Mouse (Mus musculus) kidney, embryonic 15.5 days (tissue): Measurements from ENCODE around the gene Nol11. TPM values are rescaled to one million over a fixed set of nuclear protein-coding genes. Genes with fewer than 3 reads are reported as not detected.
"Not testable (repeated sequence)": the region's sequence is repeated elsewhere in the genome, so short reads cannot be mapped to it uniquely, and the experiment has no call there.

Source experiments
- ATAC-seq: fragments of 200-750 bp; cut with Nextera tagmentation; replicated peaks from 2 replicates; pipeline ENCODE4 v1.8.0; 2017; ENCODE audit warnings: moderate TSS enrichment; ENCODE audit not compliant: low FRiP score
- H3K27ac ChIP-seq: fragments of 300-500 bp; sonication (generic); 2 replicates; pipeline ENCODE4 v1.5.1; 2015; ENCODE audit warnings: mild to moderate bottlenecking, inconsistent platforms
- H3K27me3 ChIP-seq: fragments of 300-500 bp; sonication (generic); 2 replicates; pipeline ENCODE4 v1.6.1; 2015; ENCODE audit warnings: inconsistent platforms
- H3K36me3 ChIP-seq: fragments of 300-500 bp; sonication (generic); 2 replicates; pipeline ENCODE4 v1.6.1; 2015; ENCODE audit warnings: inconsistent platforms
- H3K4me1 ChIP-seq: fragments of 300-500 bp; sonication (generic); 2 replicates; pipeline ENCODE4 v1.6.1; 2015; ENCODE audit warnings: inconsistent platforms
- H3K4me2 ChIP-seq: fragments of 300-500 bp; sonication (generic); 2 replicates; pipeline ENCODE4 v1.6.1; 2015; ENCODE audit warnings: moderate library complexity, mild to moderate bottlenecking, inconsistent platforms
- H3K4me3 ChIP-seq: fragments of 300-500 bp; sonication (generic); replicated peaks from 2 replicates; pipeline ENCODE4 v1.5.1; 2015; ENCODE audit warnings: mild to moderate bottlenecking, inconsistent platforms
- H3K9ac ChIP-seq: fragments of 300-500 bp; sonication (generic); 2 replicates; pipeline ENCODE4 v1.6.1; 2015; ENCODE audit warnings: mild to moderate bottlenecking, inconsistent platforms
- H3K9me3 ChIP-seq: fragments of 300-500 bp; sonication (generic); replicated peaks from 2 replicates; pipeline ENCODE4 v1.6.1; 2016; ENCODE audit warnings: inconsistent platforms
- WGBS: fragments of 180-500 bp; shearing (Covaris S2); methylation state at CpG from one replicate; pipeline ENCODE4 v1.1.7; 2015; ENCODE audit warnings: mixed read lengths; 5-methylcytosine and 5-hydroxymethylcytosine counted together
- polyA plus RNA-seq: library from polyadenylated mRNA; unstranded; fragments of >200 nt; fragmentation: Nextera tagmentation; extraction: Ambion mirVana; gene quantifications from 2 replicates; pipeline ENCODE4 v1.2.1, GENCODE M21; 2015

Gene Nol11
- polyA plus RNA-seq, 1 experiment from 2014 or later, result 59.2 TPM

- 68% methylated on average over 5 of the region's 5 CpGs for WGBS
- Histone ChIP-seq H3K4me2 (no peak overlapping the region), H3K9ac (no peak overlapping the region), H3K27ac (no peak overlapping the region), H3K36me3 (no peaks in the 10 kb centered on the region), H3K4me1 (no peaks in the 10 kb centered on the region), H3K27me3 (no peaks in the 10 kb centered on the region), H3K9me3 (no peaks in the 10 kb centered on the region), H3K4me3 (no peak overlapping the region)
- ATAC-seq, result no peak
Measured at GRCm38 (mm10) chr11:107153645-107154044, 35.5 kb downstream of the Nol11 start.

- H3K9me3 ChIP-seq, result no peaks in the 10 kb centered on the region
- H3K27me3 ChIP-seq, result no peaks in the 10 kb centered on the region
- WGBS, result 77% methylated on average over 7 of the region's 7 CpGs
- no peak overlapping the region for H3K27ac ChIP-seq
- H3K9ac ChIP-seq, result no peak overlapping the region
- no peaks in the 10 kb centered on the region for H3K36me3 ChIP-seq
- no peak overlapping the region for H3K4me2 ChIP-seq
- no peak overlapping the region for H3K4me3 ChIP-seq
- no peaks in the 10 kb centered on the region for H3K4me1 ChIP-seq
- ATAC-seq, result no peak
Measured at GRCm38 (mm10) chr11:107151809-107152208, 37.4 kb downstream of the Nol11 start.

GRCm38 (mm10) chr11:107143956-107144355 is 45.2 kb downstream of the Nol11 start:
- not testable (repeated sequence) for H3K27me3 ChIP-seq, H3K36me3 ChIP-seq, H3K4me1 ChIP-seq, ATAC-seq, H3K9ac ChIP-seq, H3K4me2 ChIP-seq, H3K9me3 ChIP-seq, H3K27ac ChIP-seq, H3K4me3 ChIP-seq
- 91% methylated on average over 11 of the region's 11 CpGs for WGBS

- Histone ChIP-seq H3K36me3 (no peaks in the 10 kb centered on the region), H3K9me3 (no peaks in the 10 kb centered on the region), H3K27ac (no peak overlapping the region), H3K4me3 (no peak overlapping the region), H3K4me2 (no peak overlapping the region), H3K4me1 (no peaks in the 10 kb centered on the region), H3K27me3 (no peaks in the 10 kb centered on the region), H3K9ac (no peak overlapping the region)
- 88% methylated on average over 2 of the region's 2 CpGs for WGBS
- no peak for ATAC-seq
Measured at GRCm38 (mm10) chr11:107142382-107142781, 46.8 kb downstream of the Nol11 start.

GRCm38 (mm10) chr11:107140756-107141155 is 48.4 kb downstream of the Nol11 start:
- no peak overlapping the region for H3K4me3 ChIP-seq
- H3K27me3 ChIP-seq, result no peaks in the 10 kb centered on the region
- no peaks in the 10 kb centered on the region for H3K4me1 ChIP-seq
- no peaks in the 10 kb centered on the region for H3K36me3 ChIP-seq
- H3K9me3 ChIP-seq, result no peaks in the 10 kb centered on the region
- ATAC-seq, result no peak
- no peak overlapping the region for H3K4me2 ChIP-seq
- no peak overlapping the region for H3K9ac ChIP-seq
- 24% methylated on average over 6 of the region's 6 CpGs for WGBS
- H3K27ac ChIP-seq, result no peak overlapping the region

GRCm38 (mm10) chr11:107138633-107139032 is 50.5 kb downstream of the Nol11 start:
- ATAC-seq, result no peak
- H3K27me3 ChIP-seq, result no peaks in the 10 kb centered on the region
- H3K4me1 ChIP-seq, result no peaks in the 10 kb centered on the region
- no peak overlapping the region for H3K27ac ChIP-seq
- H3K4me3 ChIP-seq, result no peak overlapping the region
- H3K4me2 ChIP-seq, result no peak overlapping the region
- H3K9ac ChIP-seq, result no peak overlapping the region
- no peaks in the 10 kb centered on the region for H3K9me3 ChIP-seq
- H3K36me3 ChIP-seq, result no peaks in the 10 kb centered on the region
- 79% methylated on average over 3 of the region's 3 CpGs for WGBS

- WGBS, result 95% methylated on average over 6 of the region's 6 CpGs
- Histone ChIP-seq H3K9ac (no peak overlapping the region), H3K36me3 (no peaks in the 10 kb centered on the region), H3K4me3 (no peak overlapping the region), H3K4me1 (peaks cover 3% of the 10 kb centered on the region; the same call in 1 of the 2 replicates), H3K4me2 (no peak overlapping the region), H3K27me3 (no peaks in the 10 kb centered on the region), H3K9me3 (no peaks in the 10 kb centered on the region), H3K27ac (no peak overlapping the region)
- ATAC-seq, result no peak
Measured at GRCm38 (mm10) chr11:107137593-107137992, 51.6 kb downstream of the Nol11 start.

GRCm38 (mm10) chr11:107136458-107136857 is 52.7 kb downstream of the Nol11 start:
- H3K4me3 ChIP-seq, H3K27ac ChIP-seq, ATAC-seq, H3K36me3 ChIP-seq, H3K4me2 ChIP-seq, H3K9ac ChIP-seq, H3K4me1 ChIP-seq, H3K27me3 ChIP-seq, H3K9me3 ChIP-seq: not testable (repeated sequence)
- 95% methylated on average over 10 of the region's 10 CpGs for WGBS

- Histone ChIP-seq H3K4me1 (peaks cover 4% of the 10 kb centered on the region; the same call in 1 of the 2 replicates), H3K4me2 (no peak overlapping the region), H3K9ac (no peak overlapping the region), H3K27ac (no peak overlapping the region), H3K36me3 (no peaks in the 10 kb centered on the region), H3K9me3 (no peaks in the 10 kb centered on the region), H3K27me3 (no peaks in the 10 kb centered on the region), H3K4me3 (no peak overlapping the region)
- 63% methylated on average over 3 of the region's 3 CpGs for WGBS
- no peak for ATAC-seq
Measured at GRCm38 (mm10) chr11:107135741-107136140, 53.4 kb downstream of the Nol11 start.

- peak; percentile 57 for ATAC-seq
- H3K36me3 ChIP-seq, result no peaks in the 10 kb centered on the region
- H3K9me3 ChIP-seq, result no peaks in the 10 kb centered on the region
- H3K27ac ChIP-seq, result peak overlapping the region; percentile 79
- peaks cover 24% of the 10 kb centered on the region for H3K4me1 ChIP-seq
- peak overlapping the region; percentile 90 for H3K4me2 ChIP-seq
- peak overlapping the region; percentile 96 for H3K9ac ChIP-seq
- peak overlapping the region; percentile 91 for H3K4me3 ChIP-seq
- under 1% methylated on average over 16 of the region's 16 CpGs for WGBS
- no peaks in the 10 kb centered on the region for H3K27me3 ChIP-seq
Measured at GRCm38 (mm10) chr11:107132426-107132825, 56.8 kb downstream of the Nol11 start.

GRCm38 (mm10) chr11:107131749-107132421 is 57.3 kb downstream of the Nol11 start, which contains the start of gene Bptf:
Bptf (minus strand) TSS chr11:107132127.
- H3K27me3 ChIP-seq, result no peaks in the 10 kb centered on the region
- no peaks in the 10 kb centered on the region for H3K9me3 ChIP-seq
- H3K27ac ChIP-seq, result peak within 1 kb of the TSS; percentile 97
- H3K36me3 ChIP-seq, result no peaks in the 10 kb centered on the region
- peaks cover 24% of the 10 kb centered on the region for H3K4me1 ChIP-seq
- H3K4me2 ChIP-seq, result peak within 1 kb of the TSS; percentile 90
- ATAC-seq, result peak; percentile 99
- under 1% methylated on average over 39 of the region's 94 CpGs for WGBS
- peak within 1 kb of the TSS; percentile 91 for H3K4me3 ChIP-seq
- peak within 1 kb of the TSS; percentile 96 for H3K9ac ChIP-seq

GRCm38 (mm10) chr11:107130879-107131748 is 58.1 kb downstream of the Nol11 start:
- WGBS, result 2% methylated on average over 61 of the region's 65 CpGs
- Histone ChIP-seq H3K4me3 (peak overlapping the region; percentile 91), H3K9me3 (no peaks in the 10 kb centered on the region), H3K4me2 (peak overlapping the region; percentile 90), H3K36me3 (no peaks in the 10 kb centered on the region), H3K27me3 (no peaks in the 10 kb centered on the region), H3K27ac (peak overlapping the region; percentile 97), H3K9ac (peak overlapping the region; percentile 96), H3K4me1 (peaks cover 28% of the 10 kb centered on the region)
- ATAC-seq, result peak; percentile 68
